In genomic region chr5:53174461-53174860, GRCm38 (mm10) we compare ENCODE assay signal across 12 mouse cellular contexts. TPM values are rescaled to one million over a fixed set of nuclear protein-coding genes. Genes with fewer than 3 reads are reported as not detected.
"Had no signal": no experiment of that assay in that cellular context is flagged by ENCODE, and none has a peak within 500 bp of the region (broad histone marks: within the 10 kb centered on the region; RNA-seq: fewer than 3 reads in every experiment).

No protein-coding gene starts in this region.

- H3K9ac ChIP-seq: liver, embryonic 15.5 days had no signal

- H3K4me2 ChIP-seq: liver, embryonic 11.5 days; liver, embryonic 15.5 days had no signal

- H3K27me3 ChIP-seq: liver, embryonic 15.5 days had no signal

- DNase-seq: kidney, postnatal 25 days; lung, adult 2 months; lung, postnatal 36 days; midbrain, embryonic 14.5 days; thymus, adult 18-20 months; thymus, postnatal 14 days had no signal

- H3K27ac ChIP-seq: left cerebral cortex, adult 2 months; limb, embryonic 10.5 days; liver, embryonic 15.5 days had no signal

- H3K4me1 ChIP-seq: limb, embryonic 10.5 days; liver, embryonic 15.5 days had no signal

- H3K36me3 ChIP-seq: limb, embryonic 10.5 days; liver, embryonic 15.5 days had no signal

- H3K4me3 ChIP-seq: left cerebral cortex, adult 2 months; limb, embryonic 10.5 days; liver, embryonic 15.5 days had no signal

- H3K9me3 ChIP-seq: limb, embryonic 10.5 days; liver, embryonic 15.5 days had no signal

- ATAC-seq: lung, postnatal 0 days had no signal

RNA-seq across cellular contexts. Expression of gene Sel1l3, which starts 39.3 kb away (rescaled TPM):
- total RNA-seq: megakaryocyte progenitor cell, adult 5-6 weeks had no signal
